Mouse (Mus musculus) embryonic facial prominence, embryonic 12.5 days (tissue): ENCODE data around the gene Gm1043. TPM values are rescaled to one million over a fixed set of nuclear protein-coding genes. Genes with fewer than 3 reads are reported as not detected.

ENCODE experiments used
- ATAC-seq: fragments of 200-750 bp; cut with Nextera tagmentation; 2 replicates; pipeline ENCODE4 v1.8.0; 2017; ENCODE audit not compliant: insufficient number of reproducible peaks, insufficient read depth, low FRiP score, low TSS enrichment
- H3K27ac ChIP-seq: fragments of 300-500 bp; sonication (generic); 2 replicates; pipeline ENCODE4 v1.5.1; 2016; ENCODE audit warnings: mild to moderate bottlenecking
- H3K27me3 ChIP-seq: fragments of 300-500 bp; sonication (generic); 2 replicates; pipeline ENCODE4 v1.6.1; 2016; ENCODE audit warnings: mild to moderate bottlenecking, moderate library complexity
- H3K36me3 ChIP-seq: fragments of 300-500 bp; sonication (generic); 2 replicates; pipeline ENCODE4 v1.6.1; 2016; ENCODE audit warnings: mild to moderate bottlenecking
- H3K4me1 ChIP-seq: fragments of 300-500 bp; sonication (generic); 2 replicates; pipeline ENCODE4 v1.6.1; 2016
- H3K4me2 ChIP-seq: fragments of 300-500 bp; sonication (generic); replicated peaks from 2 replicates; pipeline ENCODE4 v1.6.1; 2016; ENCODE audit warnings: mild to moderate bottlenecking, moderate library complexity
- H3K4me3 ChIP-seq: fragments of 300-500 bp; sonication (generic); 2 replicates; pipeline ENCODE4 v1.5.1; 2016; ENCODE audit warnings: mild to moderate bottlenecking
- H3K9ac ChIP-seq: fragments of 300-500 bp; sonication (generic); 2 replicates; pipeline ENCODE4 v1.6.1; 2016; ENCODE audit warnings: mild to moderate bottlenecking, moderate library complexity
- H3K9me3 ChIP-seq: fragments of 300-500 bp; sonication (generic); 2 replicates; pipeline ENCODE4 v1.6.1; 2016; ENCODE audit warnings: mild to moderate bottlenecking, moderate library complexity
- WGBS: fragments of 180-500 bp; shearing (Covaris S2); methylation state at CpG from one replicate; pipeline ENCODE4 v1.1.7; 2016; 5-methylcytosine and 5-hydroxymethylcytosine counted together
- polyA plus RNA-seq: library from polyadenylated mRNA; unstranded; fragments of >200 nt; fragmentation: Nextera tagmentation; extraction: Ambion mirVana; gene quantifications from 2 replicates; pipeline ENCODE4 v1.2.1, GENCODE M21; 2016

Gm1043 gene
- polyA plus RNA-seq, 1 experiment from 2014 or later = not detected

- H3K4me1 ChIP-seq = no peaks in the 10 kb centered on the region
- no peak overlapping the region for H3K4me3 ChIP-seq
- H3K27me3 ChIP-seq = no peaks in the 10 kb centered on the region
- WGBS = 84% methylated on average over 2 of the region's 2 CpGs
- no peak overlapping the region for H3K4me2 ChIP-seq
- H3K27ac ChIP-seq = no peak overlapping the region
- H3K36me3 ChIP-seq = no peaks in the 10 kb centered on the region
- no peak overlapping the region for H3K9ac ChIP-seq
- ATAC-seq = no peak
- H3K9me3 ChIP-seq = no peaks in the 10 kb centered on the region
Measured at GRCm38 (mm10) chr5:37049111-37049510, 36.1 kb upstream of the Gm1043 start.

- Histone ChIP-seq H3K36me3 (no peaks in the 10 kb centered on the region), H3K9ac (no peak overlapping the region), H3K27ac (no peak overlapping the region), H3K4me3 (no peak overlapping the region), H3K27me3 (no peaks in the 10 kb centered on the region), H3K9me3 (no peaks in the 10 kb centered on the region), H3K4me1 (no peaks in the 10 kb centered on the region), H3K4me2 (no peak overlapping the region)
- ATAC-seq = no peak
- WGBS = 45% methylated on average over 9 of the region's 9 CpGs
Measured at GRCm38 (mm10) chr5:37050521-37051373, 34.4 kb upstream of the Gm1043 start.

- H3K9ac ChIP-seq = no peak overlapping the region
- no peak overlapping the region for H3K4me3 ChIP-seq
- H3K36me3 ChIP-seq = no peaks in the 10 kb centered on the region
- ATAC-seq = no peak
- no peak overlapping the region for H3K27ac ChIP-seq
- H3K4me2 ChIP-seq = no peak overlapping the region
- no peaks in the 10 kb centered on the region for H3K4me1 ChIP-seq
- 80% methylated on average over 16 of the region's 16 CpGs for WGBS
- no peaks in the 10 kb centered on the region for H3K9me3 ChIP-seq
- no peaks in the 10 kb centered on the region for H3K27me3 ChIP-seq
Measured at GRCm38 (mm10) chr5:37051374-37052100, 33.6 kb upstream of the Gm1043 start.

- no peak for ATAC-seq
- Histone ChIP-seq H3K9ac (no peak overlapping the region), H3K4me1 (no peaks in the 10 kb centered on the region), H3K4me3 (no peak overlapping the region), H3K9me3 (no peaks in the 10 kb centered on the region), H3K4me2 (no peak overlapping the region), H3K27ac (no peak overlapping the region), H3K27me3 (no peaks in the 10 kb centered on the region), H3K36me3 (no peaks in the 10 kb centered on the region)
- WGBS = 81% methylated on average over 5 of the region's 5 CpGs
Measured at GRCm38 (mm10) chr5:37052846-37053245, 32.3 kb upstream of the Gm1043 start.

GRCm38 (mm10) chr5:37055789-37056188 lies 29.4 kb upstream of the Gm1043 start:
- no peak for ATAC-seq
- 96% methylated on average over 1 of the region's 1 CpGs for WGBS

GRCm38 (mm10) chr5:37056471-37056870 lies 28.7 kb upstream of the Gm1043 start:
- no peak overlapping the region for H3K9ac ChIP-seq
- no peak overlapping the region for H3K27ac ChIP-seq
- no peaks in the 10 kb centered on the region for H3K36me3 ChIP-seq
- no peak for ATAC-seq
- WGBS = 86% methylated on average over 3 of the region's 3 CpGs
- H3K4me3 ChIP-seq = no peak overlapping the region
- H3K4me2 ChIP-seq = no peak overlapping the region
- H3K9me3 ChIP-seq = no peaks in the 10 kb centered on the region
- no peaks in the 10 kb centered on the region for H3K27me3 ChIP-seq
- no peaks in the 10 kb centered on the region for H3K4me1 ChIP-seq

More at GRCm38 (mm10) chr5:37055789-37056188, 29.4 kb upstream of the Gm1043 start:
- no peak overlapping the region for H3K4me2 ChIP-seq
- no peaks in the 10 kb centered on the region for H3K27me3 ChIP-seq
- no peaks in the 10 kb centered on the region for H3K4me1 ChIP-seq
- H3K9me3 ChIP-seq = no peaks in the 10 kb centered on the region
- H3K9ac ChIP-seq = no peak overlapping the region
- no peak overlapping the region for H3K27ac ChIP-seq
- no peak overlapping the region for H3K4me3 ChIP-seq
- H3K36me3 ChIP-seq = no peaks in the 10 kb centered on the region

- Histone ChIP-seq H3K9ac (no peak overlapping the region), H3K9me3 (no peaks in the 10 kb centered on the region), H3K4me1 (no peaks in the 10 kb centered on the region), H3K27ac (no peak overlapping the region), H3K36me3 (no peaks in the 10 kb centered on the region), H3K27me3 (no peaks in the 10 kb centered on the region), H3K4me3 (no peak overlapping the region), H3K4me2 (no peak overlapping the region)
- ATAC-seq = no peak
- 86% methylated on average over 8 of the region's 8 CpGs for WGBS
Measured at GRCm38 (mm10) chr5:37061612-37062011, 23.6 kb upstream of the Gm1043 start.

- Histone ChIP-seq H3K9me3 (no peaks in the 10 kb centered on the region), H3K9ac (no peak overlapping the region), H3K4me2 (no peak overlapping the region), H3K27ac (no peak overlapping the region), H3K36me3 (no peaks in the 10 kb centered on the region), H3K4me1 (0 out of 2 replicates have a peak, but pooled peaks cover 3% of the 10 kb centered on the region), H3K27me3 (no peaks in the 10 kb centered on the region), H3K4me3 (no peak overlapping the region)
- 68% methylated on average over 13 of the region's 13 CpGs for WGBS
- no peak for ATAC-seq
Measured at GRCm38 (mm10) chr5:37064454-37065449, 20.4 kb upstream of the Gm1043 start.

GRCm38 (mm10) chr5:37066703-37067568 lies 18.2 kb upstream of the Gm1043 start:
- ATAC-seq = no peak
- Histone ChIP-seq H3K36me3 (no peaks in the 10 kb centered on the region), H3K4me3 (no peak overlapping the region), H3K9me3 (no peaks in the 10 kb centered on the region), H3K4me1 (0 out of 2 replicates have a peak, but pooled peaks cover 3% of the 10 kb centered on the region), H3K27me3 (no peaks in the 10 kb centered on the region), H3K9ac (no peak overlapping the region), H3K4me2 (no peak overlapping the region), H3K27ac (no peak overlapping the region)
- 68% methylated on average over 8 of the region's 8 CpGs for WGBS

- Histone ChIP-seq H3K36me3 (no peaks in the 10 kb centered on the region), H3K9me3 (no peaks in the 10 kb centered on the region), H3K4me1 (no peaks in the 10 kb centered on the region), H3K4me2 (no peak overlapping the region), H3K4me3 (no peak overlapping the region), H3K27me3 (peaks cover 17% of the 10 kb centered on the region), H3K9ac (no peak overlapping the region), H3K27ac (no peak overlapping the region)
- 81% methylated on average over 4 of the region's 4 CpGs for WGBS
- ATAC-seq = no peak
Measured at GRCm38 (mm10) chr5:37073660-37074059, 11.5 kb upstream of the Gm1043 start.
